Mouse (Mus musculus): ENCODE measurements around the gene Cplx1.

- TF ChIP-seq POLR2A (IDR thresholded peaks at IDR 0.05; ENCODE audit: borderline replicate concordance, insufficient read depth, low read length) (no peak), CTCF (IDR thresholded peaks at IDR 0.05; ENCODE audit: borderline replicate concordance, insufficient read depth, low read depth, low read length) (no peak)
Observed at GRCm38 (mm10) chr5:108520153-108520552, 29.7 kb downstream of the Cplx1 start.

All from cerebellum, adult 2 months (tissue).